Mouse (Mus musculus): ENCODE data around the gene Wdr45b.
"Not testable (repeated sequence)": the region's sequence is repeated elsewhere in the genome, so short reads cannot be mapped to it uniquely, and the experiment has no call there.

Gene Wdr45b

DNA sequence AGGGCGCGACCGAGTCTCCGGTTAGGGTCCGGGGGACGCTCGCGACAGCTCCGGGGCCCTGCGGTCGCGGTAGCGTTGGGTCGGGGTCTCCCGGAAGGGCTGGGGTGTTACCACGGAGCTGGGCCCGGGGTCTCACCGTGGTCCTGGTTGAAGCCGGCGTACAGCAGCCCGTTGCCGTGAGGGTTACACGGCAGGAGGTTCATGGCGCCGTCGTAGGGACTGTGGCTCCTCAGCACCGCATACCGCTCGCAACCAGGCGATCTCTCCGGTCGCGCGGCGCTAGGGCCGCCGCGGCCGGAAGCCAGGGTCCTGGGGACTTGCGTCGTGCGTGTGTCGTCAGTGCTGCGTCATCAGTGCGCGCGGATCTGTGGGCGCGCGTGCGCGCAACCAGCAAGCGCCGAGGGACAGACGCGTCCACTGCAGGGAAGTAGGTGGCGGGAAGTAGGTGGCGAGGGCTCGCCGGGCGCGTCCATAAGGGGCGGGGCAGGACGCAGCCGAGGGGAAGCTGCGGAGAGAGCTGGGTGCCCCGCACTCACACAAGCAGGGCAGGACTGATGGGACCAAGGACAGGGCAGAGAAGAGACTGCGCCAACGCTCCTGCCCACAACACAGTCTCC, at the start of gene Wdr45b:
TSS of gene Wdr45b (minus strand) at position 355 of the 617 bp plus-strand sequence.
- DNase-seq (ENCODE audit: low spot score in 2 of 2) = peak; percentile 96 to 99

DNA sequence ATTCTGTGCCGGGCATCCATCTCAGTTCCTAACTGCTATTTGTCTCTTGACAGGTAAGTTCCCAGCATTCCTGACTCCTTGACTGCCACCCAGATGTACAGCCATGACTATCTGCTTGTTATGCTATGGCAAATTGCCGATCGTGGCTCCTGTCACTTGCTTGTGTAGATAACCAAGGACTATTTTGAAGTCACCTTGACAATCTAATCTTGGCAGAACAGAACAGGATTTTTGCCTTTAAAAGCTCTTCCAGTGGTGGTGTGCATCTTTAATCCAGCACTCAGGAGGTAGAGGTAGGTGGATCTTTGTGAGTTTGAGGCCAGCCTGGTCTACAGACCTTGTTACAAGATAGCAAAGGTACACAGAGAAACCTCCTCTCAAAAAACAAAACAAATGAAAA, 38.2 kb upstream of the Wdr45b start:
- no peak for DNase-seq (ENCODE audit: low spot score in 2 of 2)

DNA sequence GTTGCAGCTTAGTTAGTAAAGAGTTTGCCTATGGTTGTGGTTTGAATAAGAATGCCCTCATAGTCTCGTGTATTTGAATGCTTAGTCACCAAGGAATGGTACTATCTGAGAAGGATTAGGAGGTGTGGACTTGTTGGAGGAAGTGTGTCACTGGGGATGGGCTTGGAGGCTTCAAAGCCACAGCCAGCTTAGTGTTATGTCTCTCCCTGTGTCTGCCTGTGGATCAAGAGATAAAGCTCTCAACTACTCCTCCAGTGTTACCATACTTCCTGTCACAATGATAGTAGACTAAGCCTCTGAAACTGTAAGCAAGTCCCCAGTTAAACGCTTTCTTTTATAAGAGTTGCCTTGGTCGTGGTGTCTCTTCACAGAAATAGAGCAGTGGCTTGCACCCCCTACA, 36.5 kb upstream of the Wdr45b start:
- no peak for DNase-seq (ENCODE audit: low spot score in 2 of 2)

DNA sequence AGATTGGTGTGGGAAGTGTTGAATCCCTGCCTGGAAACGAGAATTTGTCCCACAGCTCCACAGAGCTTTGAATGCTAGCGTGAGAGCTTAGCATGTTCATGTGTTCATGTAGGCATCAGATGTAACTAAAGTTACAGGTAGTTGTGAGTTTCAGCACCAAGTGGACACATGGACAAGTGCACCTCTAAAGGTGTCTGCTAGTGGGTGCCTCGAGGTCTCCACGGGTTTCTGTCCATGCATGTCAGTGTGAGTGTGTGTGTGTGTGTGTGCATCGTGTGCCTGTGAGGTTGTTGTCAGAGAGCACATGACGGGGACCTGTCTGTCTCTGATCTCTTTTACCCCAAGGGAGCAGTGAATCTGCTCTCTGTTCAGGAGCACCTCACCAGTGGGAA, 34.3 kb upstream of the Wdr45b start:
- no peak for DNase-seq (ENCODE audit: low spot score in 2 of 2)

DNA sequence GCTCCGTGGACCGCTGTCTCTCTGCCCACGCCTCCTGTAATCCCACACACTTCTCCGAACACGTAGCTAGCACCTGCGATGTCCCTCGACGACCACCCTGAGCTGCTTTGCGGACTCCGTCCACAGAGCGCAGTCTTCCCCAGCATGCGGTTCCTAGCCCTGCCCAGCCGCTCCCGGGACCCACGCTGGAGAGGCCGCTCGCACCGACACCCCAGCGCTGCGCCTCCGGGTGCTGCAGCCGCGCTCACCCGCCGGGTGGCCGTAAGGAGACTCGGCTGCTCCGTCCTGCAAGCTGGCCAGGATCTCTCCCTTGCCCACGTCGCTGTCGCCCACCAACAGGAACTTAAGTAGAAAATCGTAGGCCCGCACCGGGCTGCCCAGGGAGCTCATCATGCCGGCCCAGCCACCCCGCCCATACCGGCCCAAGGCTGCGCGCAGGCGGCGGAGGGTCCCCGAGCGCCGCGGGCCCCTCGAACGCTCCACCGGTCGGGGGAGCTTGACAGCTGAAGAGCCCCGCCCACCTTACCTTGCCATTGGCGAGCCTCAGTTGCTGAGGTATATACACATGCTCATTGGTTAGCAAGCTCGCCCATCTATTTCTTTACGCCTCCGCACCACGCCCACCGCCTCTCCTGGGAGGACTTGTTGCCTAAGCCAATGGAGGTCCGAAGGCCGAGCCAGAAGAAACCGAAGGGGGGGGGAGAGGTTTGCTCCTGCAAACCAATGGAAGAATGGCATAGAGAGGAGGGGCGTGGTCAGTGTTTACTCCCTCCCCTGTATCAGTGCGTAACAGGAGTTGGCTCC, 33.7 kb upstream of the Wdr45b start, which contains the start of gene Rab40b:
TSS of gene Rab40b (minus strand) at position 502 of the 804 bp plus-strand sequence.
- DNase-seq (ENCODE audit: low spot score in 2 of 2) = peak; percentile 93 to 98

DNA sequence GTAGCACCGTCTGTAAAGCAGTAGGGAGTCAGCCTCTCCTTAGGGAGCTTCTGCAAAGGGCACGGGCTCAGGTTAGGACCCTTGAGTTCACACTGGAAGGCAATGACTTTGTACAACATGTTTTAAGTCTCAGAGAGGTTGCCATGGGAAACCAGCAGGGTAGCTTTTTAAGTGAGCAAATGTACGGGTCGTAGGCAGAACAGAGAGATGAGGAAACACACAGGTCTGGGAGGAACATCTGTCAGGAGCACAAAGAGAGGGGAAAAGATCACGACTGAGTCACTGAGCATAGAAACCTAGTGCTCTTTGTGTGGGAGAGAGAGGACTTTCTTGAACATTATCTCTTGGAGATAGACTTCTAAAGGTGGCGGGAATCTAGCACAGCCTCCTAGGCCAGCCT, 26.0 kb upstream of the Wdr45b start:
- no peak for DNase-seq (ENCODE audit: low spot score in 2 of 2)

DNA sequence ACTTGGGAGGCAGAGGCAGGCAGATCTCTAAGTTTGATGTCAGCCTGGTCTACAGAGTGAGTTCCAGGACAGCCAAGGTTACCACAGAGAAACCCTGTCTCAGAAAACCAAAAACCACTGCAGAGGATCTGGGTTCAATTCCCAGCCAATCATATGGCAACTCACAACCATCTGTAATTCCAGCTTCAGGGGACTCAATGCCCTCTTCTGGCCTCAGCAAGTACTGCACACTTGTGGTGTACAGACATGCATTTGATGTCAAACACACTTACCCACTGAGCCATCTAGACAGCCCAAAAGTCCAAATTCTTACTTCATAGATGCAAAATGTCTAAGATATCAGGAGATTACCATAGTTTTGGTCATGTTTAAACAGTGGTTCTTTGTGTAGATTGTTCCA, 24.4 kb upstream of the Wdr45b start:
- DNase-seq (ENCODE audit: low spot score in 2 of 2) = no peak

DNA sequence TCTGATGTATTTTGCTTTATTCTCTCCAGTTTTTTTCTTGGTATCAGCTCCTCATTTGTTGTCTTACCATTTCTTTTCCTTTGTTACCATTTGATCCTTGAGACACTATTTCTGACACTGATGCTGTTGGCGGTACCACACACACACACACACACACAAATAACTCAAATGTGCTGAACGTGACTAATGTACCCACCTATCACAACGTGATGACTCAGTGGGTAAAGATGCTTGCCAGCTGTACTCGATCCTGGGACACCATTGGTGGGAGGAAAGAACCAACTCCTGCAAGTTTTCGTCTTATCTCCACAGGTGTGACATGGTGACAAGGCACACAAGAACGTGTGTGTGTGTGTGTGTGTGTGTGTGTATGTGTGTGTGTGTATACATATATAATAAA, 19.1 kb upstream of the Wdr45b start:
- DNase-seq (ENCODE audit: low spot score in 2 of 2) = no peak

DNA sequence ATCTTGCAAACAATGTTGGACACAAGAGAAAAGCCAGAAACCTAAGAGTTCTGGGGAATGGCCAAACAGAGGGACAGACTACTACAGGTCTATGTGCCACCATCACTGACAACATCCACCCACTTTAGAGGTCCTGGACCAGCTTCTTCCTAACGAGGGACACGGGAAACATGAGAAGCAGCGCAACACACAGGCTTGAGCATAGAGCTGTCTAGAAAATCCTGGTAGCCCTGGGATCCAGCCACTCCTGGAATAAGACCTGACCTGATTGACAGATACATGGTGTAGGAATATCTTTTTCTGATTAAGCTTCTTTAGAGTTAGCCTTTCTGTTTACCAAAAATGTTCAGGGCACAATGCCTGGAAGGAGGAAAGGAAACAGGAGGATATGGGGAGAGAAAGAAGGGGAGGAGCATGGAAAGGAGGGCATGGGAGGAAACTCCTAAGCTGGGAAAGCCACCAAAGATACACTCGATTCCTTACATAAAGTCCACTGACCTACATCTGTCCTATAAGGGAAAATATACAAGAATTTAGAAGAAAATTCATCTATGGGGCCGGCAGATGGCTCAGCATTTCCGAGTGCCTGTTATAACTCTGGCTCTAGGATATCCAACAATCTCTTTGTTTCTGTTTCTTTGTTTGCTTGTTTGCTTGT, 16.2 kb upstream of the Wdr45b start:
- DNase-seq (ENCODE audit: low spot score in 2 of 2) = no peak

DNA sequence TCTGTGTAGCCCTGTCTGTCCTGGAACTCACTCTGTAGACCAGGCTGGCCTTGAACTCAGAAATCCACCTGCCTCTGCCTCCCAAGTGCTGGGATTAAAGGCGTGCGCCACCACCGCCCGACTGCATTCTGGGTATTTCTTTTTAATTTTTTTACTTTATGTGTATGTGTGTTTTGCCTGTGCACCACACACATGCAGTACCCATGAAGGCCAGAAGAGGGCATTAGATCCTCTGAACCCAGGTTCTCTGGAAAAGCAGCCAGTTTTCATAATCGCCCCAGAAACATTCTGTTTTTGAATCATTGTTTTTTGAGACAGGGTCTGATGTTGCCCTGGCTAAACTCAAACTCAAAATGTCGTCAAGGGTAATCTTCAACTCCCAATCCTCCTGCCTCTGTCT, 15.4 kb upstream of the Wdr45b start:
- DNase-seq (ENCODE audit: low spot score in 2 of 2) = peak in 1 of 2 experiments; percentile 33

DNA sequence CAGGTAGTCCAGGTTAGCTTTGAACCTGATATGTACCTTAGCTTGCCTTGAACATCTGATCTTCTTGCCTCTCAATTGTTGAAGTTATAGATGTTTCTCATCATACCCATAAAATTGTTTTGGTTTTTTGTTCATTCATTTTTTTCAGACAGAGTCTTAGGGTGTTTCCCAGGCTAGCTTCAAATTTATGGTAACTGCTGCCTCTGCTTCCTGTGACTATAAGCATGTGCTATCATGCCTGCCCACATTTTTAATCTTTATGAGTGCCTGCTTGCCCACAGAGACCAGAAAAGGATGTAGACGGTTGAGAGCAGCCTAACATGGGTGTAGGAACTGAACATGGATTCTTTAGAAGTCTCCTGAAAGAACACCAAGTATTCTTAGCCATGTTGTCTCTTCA, 14.5 kb upstream of the Wdr45b start:
- DNase-seq (ENCODE audit: low spot score in 2 of 2) = no peak

DNA sequence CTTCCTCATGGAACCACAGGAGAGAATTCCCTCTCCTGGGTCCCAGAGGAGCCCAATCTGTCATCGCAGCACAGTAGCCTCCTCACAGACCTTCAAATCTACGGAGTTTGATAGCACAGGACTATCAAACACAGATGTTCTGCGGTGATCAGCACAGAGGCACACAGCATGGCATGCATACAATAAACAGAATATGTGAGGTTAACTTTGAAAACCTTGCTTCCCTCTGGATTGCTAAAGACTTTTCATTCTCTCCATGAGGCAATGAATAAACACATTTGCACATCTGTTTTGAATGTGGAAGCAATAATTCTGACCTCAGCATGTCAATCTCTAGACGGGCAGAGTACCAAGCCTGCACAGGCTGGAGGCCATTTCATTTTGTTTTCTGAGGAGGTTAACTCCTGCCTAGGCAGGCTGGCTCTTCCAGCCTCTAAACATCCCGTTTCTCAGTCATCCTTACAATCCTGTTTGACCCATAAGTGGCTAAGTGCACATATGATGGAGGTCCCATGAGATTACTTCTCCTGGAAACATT, 13.0 kb upstream of the Wdr45b start:
- DNase-seq (ENCODE audit: low spot score in 2 of 2) = no peak

DNA sequence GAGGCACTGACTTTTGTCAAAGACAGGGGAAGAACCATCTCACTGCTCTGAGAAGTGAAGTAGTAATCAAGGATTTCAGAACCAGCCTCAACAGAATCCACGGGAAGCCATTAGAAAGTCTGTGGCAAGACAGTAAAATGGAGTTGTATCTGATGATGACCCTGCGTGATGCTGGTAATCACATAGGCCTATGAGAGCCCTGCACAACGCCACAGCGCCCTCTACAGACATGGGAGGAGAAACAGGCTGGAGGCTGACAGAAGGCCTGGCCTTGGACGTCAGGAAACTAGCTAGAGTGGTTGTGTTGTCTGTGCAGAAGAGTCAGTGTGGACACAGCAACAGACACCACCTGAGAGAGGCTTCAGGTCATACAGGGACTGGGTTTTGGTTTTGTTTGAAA, 8.0 kb upstream of the Wdr45b start:
- DNase-seq (ENCODE audit: low spot score in 2 of 2) = no peak

DNA sequence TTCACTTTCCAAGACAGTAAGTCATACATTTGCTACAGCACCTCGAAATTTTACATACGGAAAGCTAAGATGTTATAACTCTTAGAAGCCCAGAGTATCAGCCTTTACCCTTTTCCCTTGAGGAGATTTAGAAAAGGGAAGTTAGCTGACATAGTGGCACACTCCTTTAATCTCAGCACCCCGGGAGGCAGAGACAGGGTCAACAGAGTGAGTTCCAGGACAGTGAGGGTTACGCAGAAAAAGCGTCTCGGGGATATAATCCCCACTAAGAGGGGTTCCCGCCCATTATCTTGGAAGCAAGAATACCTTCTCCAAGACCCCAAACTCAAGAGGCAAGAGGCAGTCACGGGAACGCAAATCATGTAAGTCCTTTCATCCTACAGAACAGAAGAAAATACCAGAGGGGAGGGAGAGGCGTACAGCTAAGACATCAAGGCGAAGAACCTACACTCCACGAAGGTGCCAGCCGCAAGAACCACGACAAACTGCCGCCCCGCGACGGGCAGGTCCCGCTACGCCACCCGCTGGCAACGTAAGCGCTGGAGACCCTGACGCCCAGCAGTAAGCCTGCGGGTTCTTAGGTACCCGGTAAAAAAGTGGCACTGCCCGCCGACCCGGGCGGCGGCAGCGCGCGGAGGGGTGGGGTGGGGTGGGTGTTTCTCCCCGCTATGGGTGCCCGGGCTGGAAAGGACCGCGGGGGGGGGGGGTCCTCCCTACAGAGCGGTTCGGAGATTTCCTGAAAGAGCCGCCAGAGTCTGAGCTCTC, 737 bp downstream of the Wdr45b start:
- peak in 1 of 2 experiments; percentile 38 for DNase-seq (ENCODE audit: low spot score in 2 of 2)

DNA sequence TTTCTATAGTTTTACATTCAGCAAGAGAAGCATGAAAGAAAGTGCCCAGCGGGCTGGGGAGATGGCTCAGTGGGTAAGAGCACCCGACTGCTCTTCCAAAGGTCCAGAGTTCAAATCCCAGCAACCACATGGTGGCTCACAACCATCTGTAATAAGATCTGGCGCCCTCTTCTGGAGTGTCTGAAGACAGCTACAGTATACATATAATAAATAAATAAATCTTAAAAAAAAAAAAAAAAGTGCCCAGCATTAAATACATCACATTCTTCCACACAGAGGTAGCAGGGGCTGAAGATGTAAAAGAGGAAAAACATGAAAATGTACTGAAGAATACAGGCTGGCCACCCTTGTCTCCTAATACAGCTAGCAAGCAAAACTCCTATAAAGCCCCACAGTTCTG, 5.5 kb downstream of the Wdr45b start:
- not testable (repeated sequence) for DNase-seq (ENCODE audit: low spot score in 2 of 2)

DNA sequence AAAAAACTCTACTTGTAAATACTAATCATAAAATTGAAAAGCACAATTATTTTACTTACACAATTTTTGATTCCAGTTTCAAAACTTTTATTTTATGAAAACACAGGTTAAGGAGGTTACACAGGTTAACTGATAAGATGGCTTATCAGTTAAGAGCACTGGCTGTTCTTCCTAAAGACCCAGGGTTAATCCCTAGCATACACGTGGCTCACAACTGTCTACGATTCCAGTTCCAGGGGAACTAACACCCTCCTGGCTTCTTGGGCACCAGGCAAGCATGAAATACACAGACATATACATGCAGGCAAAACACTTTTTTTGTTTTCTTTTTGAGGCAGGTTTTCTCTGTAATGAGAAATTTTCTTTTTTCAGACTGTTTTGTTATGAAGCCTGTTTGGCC, 6.1 kb downstream of the Wdr45b start:
- no peak for DNase-seq (ENCODE audit: low spot score in 2 of 2)

DNA sequence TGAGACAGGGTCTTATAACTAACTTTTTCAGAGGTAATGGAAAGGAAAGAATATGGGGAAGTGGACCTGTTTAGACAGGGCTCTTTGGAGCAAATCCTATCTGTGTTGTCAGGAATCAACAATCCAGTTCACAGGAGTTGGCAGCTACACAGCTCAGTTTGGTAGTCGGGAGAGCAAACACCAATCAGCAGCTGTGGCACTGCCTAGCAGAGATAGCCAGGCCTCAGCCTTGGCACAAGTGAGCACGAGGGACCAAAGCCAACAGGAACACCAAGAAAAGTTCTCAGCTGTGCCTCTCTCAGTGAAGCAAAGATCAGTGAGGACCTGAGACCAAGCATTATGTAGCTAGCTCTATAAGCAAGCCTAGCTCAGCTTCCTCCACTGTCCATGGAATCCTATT, 7.2 kb downstream of the Wdr45b start:
- DNase-seq (ENCODE audit: low spot score in 2 of 2) = no peak

DNA sequence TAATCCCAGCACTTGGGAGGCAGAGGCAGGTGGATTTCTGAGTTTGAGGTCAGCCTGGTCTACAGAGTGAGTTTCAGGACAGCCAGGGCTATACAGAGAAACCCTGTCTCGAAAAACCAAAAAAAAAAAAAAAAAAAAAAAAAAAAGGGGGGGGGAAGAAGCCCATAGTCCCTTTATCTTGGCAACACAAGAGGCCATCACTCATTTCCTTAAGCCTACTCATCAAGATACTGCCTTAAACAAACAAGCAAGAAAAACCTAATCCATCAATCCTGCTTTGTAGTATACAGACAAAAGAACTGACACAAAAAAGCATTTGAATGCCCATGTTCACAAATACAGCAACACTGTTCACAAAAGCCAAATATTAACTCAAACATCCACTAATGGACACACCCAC, 11.8 kb downstream of the Wdr45b start:
- not testable (repeated sequence) for DNase-seq (ENCODE audit: low spot score in 2 of 2)

DNA sequence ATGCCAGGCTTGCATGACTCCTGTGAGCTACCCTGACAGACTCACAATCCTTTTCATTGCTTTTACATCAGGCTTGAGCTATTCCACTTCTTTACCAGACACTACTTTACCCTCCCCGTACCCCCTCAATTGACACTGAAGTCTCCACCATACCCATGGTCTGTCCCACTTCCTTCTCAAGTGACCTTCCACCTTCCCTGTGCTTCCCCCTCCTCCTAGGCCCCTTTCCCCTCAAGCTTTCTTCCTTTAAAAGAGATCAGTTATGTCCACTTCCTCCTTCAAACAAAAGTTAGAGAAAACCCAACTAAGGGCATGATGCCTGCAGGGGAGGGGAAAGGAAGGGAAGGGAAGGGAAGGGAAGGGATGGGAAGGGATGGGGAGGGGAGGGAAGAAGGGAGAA, 14.0 kb downstream of the Wdr45b start:
- no peak for DNase-seq (ENCODE audit: low spot score in 2 of 2)

DNA sequence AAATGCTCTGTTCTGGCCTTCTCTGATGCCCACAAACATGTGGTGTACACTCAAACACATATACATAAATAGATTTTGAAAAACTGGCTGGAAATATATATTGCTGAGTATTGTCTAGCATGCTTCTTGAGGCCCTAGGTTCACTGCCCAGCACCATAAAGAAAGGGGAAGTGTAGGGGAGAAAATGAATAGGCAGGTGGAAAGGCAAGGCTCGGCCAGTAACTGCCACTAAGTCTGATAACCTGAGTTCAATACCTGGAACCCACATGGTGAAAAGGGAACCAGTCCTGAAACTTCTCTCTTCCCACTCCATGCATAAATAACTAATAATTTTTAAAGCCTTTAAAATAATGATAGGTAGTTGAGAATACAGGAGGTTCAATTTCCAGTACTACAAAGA, 14.6 kb downstream of the Wdr45b start:
- DNase-seq (ENCODE audit: low spot score in 2 of 2) = no peak

DNA sequence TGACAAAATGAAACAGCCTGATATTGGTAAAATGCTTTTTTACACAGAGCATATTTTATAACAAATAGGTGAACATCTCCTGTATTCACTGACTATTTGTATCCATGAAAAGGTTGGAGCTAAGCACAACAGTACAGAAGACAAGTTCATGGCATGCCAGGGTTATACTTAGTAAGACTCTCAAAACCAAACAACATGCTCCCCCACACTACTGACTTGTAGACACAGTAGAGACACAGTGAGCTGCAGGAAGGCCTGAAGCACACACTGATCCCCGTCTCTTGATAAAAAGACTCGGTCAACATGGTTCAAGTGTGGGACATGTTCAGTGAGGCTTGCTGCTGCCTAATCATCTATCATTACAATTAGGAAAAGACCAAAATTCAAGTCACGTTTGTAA, 22.6 kb downstream of the Wdr45b start:
- no peak for DNase-seq (ENCODE audit: low spot score in 2 of 2)

DNA sequence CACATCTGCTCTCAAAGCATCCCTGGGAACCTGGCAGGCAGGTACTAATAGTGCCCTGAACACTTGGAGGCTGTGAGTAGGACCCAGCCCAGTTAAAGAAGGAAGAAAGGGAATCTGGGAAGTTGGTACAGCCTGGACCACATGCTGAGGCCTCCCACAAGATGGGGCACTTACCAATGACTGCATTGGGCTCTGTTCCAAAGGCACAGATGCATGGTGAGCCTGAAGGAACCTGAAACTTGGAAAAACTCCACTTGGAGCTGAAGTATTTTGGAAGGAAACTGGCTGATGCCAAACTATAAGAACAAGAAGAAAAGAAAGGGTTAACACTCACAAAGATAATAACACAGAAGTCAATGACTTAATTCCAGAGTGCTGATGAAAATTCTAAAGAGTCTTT, 25.6 kb downstream of the Wdr45b start:
- DNase-seq (ENCODE audit: low spot score in 2 of 2) = no peak
